Mouse (Mus musculus) intestine, embryonic 16.5 days (tissue): ENCODE data around the gene Fzd10. TPM values are rescaled to one million over a fixed set of nuclear protein-coding genes. Genes with fewer than 3 reads are reported as not detected.

Source experiments
- ATAC-seq: fragments of 200-750 bp; cut with Nextera tagmentation; 2 replicates; pipeline ENCODE4 v1.8.0; 2017; ENCODE audit warnings: moderate TSS enrichment, moderate library complexity
- H3K27ac ChIP-seq: fragments of 300-500 bp; sonication (generic); 2 replicates; pipeline ENCODE4 v1.5.1; 2014; ENCODE audit warnings: mild to moderate bottlenecking, low read length
- H3K27me3 ChIP-seq: fragments of 300-500 bp; sonication (generic); replicated peaks from 2 replicates; pipeline ENCODE4 v1.6.1; 2014; ENCODE audit warnings: low read length, control low read depth, mixed read lengths; ENCODE audit not compliant: control insufficient read depth, insufficient read depth
- H3K36me3 ChIP-seq: fragments of 300-500 bp; sonication (generic); 2 replicates; pipeline ENCODE4 v1.6.1; 2014; ENCODE audit warnings: low read length, control low read depth; ENCODE audit not compliant: control insufficient read depth, insufficient read depth
- H3K4me1 ChIP-seq: fragments of 300-500 bp; sonication (generic); 2 replicates; pipeline ENCODE4 v1.6.1; 2014; ENCODE audit warnings: low read length, control low read depth, mixed read lengths; ENCODE audit not compliant: control insufficient read depth, insufficient read depth
- H3K4me2 ChIP-seq: fragments of 300-500 bp; sonication (generic); 2 replicates; pipeline ENCODE4 v1.6.1; 2014; ENCODE audit warnings: low read depth, low read length, control low read depth
- H3K4me3 ChIP-seq: fragments of 300-500 bp; sonication (generic); 2 replicates; pipeline ENCODE4 v1.5.1; 2014; ENCODE audit warnings: mild to moderate bottlenecking, low read length
- H3K9ac ChIP-seq: fragments of 300-500 bp; sonication (generic); 2 replicates; pipeline ENCODE4 v1.6.1; 2014; ENCODE audit warnings: low read depth, low read length
- H3K9me3 ChIP-seq: fragments of 300-500 bp; sonication (generic); 2 replicates; pipeline ENCODE4 v1.6.1; 2016; ENCODE audit warnings: low read length, control low read depth; ENCODE audit not compliant: control insufficient read depth
- WGBS: fragments of 180-500 bp; shearing (Covaris S2); extraction: QIAGEN DNeasy Blood & Tissue Kit; methylation state at CpG from one replicate; pipeline ENCODE4 v1.1.7; 2014; 5-methylcytosine and 5-hydroxymethylcytosine counted together
- polyA plus RNA-seq: library from polyadenylated mRNA; unstranded; fragments of >200 nt; fragmentation: Nextera tagmentation; extraction: Ambion mirVana; gene quantifications from 2 replicates; pipeline ENCODE4 v1.2.1, GENCODE M21; 2015

Fzd10 gene
- polyA plus RNA-seq, result 0.47 and 0.53 TPM in 2 replicates

DNA sequence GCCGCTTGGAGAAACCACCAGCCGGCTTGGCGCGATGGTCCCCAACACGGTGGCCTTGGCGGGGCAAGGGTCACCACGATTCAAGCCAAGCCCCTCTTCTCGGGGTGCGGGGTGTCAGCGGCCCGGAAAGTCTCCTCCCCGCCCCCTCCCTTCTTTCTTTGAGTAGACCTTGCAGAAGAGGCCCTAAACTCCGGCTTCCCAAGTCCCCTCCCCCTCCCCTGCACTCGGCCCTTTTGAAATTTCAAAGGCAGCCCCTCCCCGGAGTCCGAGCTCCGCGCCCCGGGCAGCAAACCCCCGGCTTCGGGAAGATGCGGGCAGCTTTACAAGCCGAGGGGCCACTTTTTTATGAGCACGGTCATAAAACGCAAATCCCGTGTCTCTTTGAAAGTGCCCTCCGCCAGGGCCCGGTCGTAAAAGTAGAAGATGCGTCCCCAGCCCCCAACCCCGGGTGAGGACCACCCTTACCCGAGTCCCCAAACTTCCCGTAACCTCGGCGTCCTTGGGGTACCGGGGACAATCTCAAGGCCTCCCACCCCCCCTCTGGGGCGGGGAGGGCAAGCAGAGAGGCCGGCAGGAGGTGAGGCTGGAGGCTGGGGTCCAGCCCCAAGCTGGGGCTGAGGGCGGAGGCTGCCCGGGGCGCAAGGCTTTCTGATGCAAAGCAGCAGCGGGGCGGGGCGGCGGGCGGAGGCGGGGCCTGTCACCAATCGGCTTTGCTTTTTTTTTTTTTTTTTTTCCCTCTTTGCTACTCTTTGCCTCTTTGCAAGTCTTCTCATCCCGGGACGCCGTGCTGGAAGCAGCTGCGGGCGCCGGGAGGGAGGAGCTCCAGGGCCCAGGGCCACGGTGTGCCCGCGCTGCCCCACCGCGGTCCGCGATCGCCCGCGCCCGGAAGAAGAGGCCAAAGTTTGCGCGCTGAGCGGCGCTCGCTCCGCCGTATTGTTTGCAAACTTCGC, at the start of gene Fzd10:
TSS of gene Fzd10 (plus strand) at position 773 of the 950 bp plus-strand sequence.
- under 1% methylated on average over 73 of the region's 73 CpGs for WGBS
- Histone ChIP-seq H3K27ac (peak within 1 kb of the TSS; percentile 54; the same call in 1 of the 2 replicates), H3K4me3 (peak within 1 kb of the TSS; percentile 69), H3K36me3 (no peaks in the 10 kb centered on the region), H3K27me3 (peaks cover 52% of the 10 kb centered on the region), H3K4me1 (peaks cover 30% of the 10 kb centered on the region), H3K4me2 (peak within 1 kb of the TSS; percentile 97), H3K9me3 (no peaks in the 10 kb centered on the region), H3K9ac (peak within 1 kb of the TSS; percentile 68)
- ATAC-seq, result peak; percentile 81

DNA sequence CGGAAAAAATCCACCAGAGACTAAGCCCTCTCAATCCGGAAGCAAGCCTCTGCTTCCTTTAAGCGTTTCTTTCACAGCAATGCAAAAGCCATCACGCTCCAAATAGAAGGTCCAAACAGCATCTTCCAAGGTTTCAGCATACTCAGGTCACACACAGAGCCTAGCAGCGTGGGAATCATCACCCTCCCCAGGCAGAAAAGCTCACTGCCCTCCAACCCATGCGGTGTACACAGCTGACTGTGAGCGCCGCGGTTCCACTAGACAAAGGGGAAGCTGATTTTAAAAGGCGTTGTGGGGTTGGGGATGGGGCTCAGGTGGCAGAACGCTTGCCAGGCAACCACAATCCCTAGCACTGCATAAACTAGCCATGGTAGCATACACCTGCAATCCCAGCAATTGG, 49.2 kb upstream of the Fzd10 start:
- H3K4me1 ChIP-seq, result no peaks in the 10 kb centered on the region
- no peak overlapping the region for H3K4me3 ChIP-seq
- 11% methylated on average over 11 of the region's 11 CpGs for WGBS
- H3K27me3 ChIP-seq, result peaks cover 12% of the 10 kb centered on the region
- H3K27ac ChIP-seq, result no peak overlapping the region
- H3K4me2 ChIP-seq, result no peak overlapping the region
- ATAC-seq, result no peak
- H3K9ac ChIP-seq, result no peak overlapping the region
- H3K36me3 ChIP-seq, result no peaks in the 10 kb centered on the region
- no peaks in the 10 kb centered on the region for H3K9me3 ChIP-seq

DNA sequence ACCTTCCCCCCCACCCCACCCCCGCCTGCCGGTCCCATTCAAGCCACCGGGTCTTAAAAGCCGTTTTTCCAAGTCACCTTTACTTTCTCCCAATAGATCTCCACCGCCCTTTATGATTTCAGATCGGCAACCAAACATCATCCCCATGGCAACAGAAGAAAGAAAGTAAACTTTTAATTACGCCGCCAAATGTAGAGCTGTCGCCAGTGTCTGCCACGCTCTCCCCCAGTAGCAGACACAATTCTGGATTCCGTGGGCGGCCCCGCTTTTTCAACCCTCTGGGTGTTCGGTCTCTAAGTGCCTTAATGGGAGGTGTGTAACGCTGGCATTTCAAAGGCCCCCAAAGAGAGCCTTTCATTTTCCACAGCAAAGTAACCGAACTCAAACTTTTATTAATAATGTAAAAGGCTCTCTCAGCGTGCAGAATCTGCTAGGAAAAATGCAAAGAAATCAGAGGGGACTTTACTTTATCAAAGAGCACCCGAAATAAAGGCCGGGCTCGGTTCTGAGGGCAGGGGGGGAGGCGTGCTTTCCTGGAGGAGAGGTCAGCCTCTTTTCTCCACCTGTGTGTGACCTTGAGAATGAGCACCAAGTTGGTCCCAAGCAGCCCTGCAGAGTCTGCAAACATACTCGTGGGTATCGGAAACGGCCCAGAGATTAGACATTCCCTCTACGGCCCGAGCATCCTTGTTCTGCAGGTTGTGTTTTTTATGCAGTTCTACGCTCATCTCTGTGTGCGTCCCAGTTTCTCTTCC, 48.3 kb upstream of the Fzd10 start:
- H3K9ac ChIP-seq, result no peak overlapping the region
- peak overlapping the region; percentile 28 for H3K4me2 ChIP-seq
- WGBS, result 11% methylated on average over 28 of the region's 28 CpGs

DNA sequence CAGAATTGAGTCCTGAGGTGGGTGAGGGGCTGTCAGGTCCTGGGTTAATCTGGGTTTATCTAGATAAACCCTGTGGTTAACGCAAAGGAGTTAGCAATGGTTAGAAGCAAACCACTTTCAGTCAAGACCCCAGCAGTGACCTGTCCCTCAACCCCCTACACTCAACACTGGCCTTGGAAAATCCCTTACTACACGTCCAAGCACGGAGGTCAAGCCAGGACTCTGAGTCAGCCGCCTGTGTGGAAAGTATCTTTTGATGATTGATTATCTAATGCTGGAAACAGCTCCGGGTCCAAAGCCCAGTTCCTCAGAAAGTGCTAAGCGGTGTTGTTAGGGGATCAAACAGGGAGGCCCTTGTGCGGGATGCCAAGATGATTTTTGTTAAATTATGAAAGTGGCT, 42.5 kb upstream of the Fzd10 start:
- Histone ChIP-seq H3K9ac (no peak overlapping the region), H3K27me3 (peaks cover 3% of the 10 kb centered on the region; the same call in 1 of the 2 replicates), H3K9me3 (no peaks in the 10 kb centered on the region), H3K27ac (no peak overlapping the region), H3K4me1 (no peaks in the 10 kb centered on the region), H3K4me2 (no peak overlapping the region), H3K36me3 (no peaks in the 10 kb centered on the region), H3K4me3 (no peak overlapping the region)
- WGBS, result 17% methylated on average over 7 of the region's 7 CpGs
- no peak for ATAC-seq

More for the DNA sequence above, 48.3 kb upstream of the Fzd10 start:
- Histone ChIP-seq H3K27me3 (peaks cover 12% of the 10 kb centered on the region), H3K4me1 (no peaks in the 10 kb centered on the region), H3K4me3 (0 out of 2 replicates have a peak overlapping the region, but pooled peaks have one; percentile 11), H3K27ac (no peak overlapping the region), H3K9me3 (no peaks in the 10 kb centered on the region), H3K36me3 (no peaks in the 10 kb centered on the region)
- no peak for ATAC-seq

DNA sequence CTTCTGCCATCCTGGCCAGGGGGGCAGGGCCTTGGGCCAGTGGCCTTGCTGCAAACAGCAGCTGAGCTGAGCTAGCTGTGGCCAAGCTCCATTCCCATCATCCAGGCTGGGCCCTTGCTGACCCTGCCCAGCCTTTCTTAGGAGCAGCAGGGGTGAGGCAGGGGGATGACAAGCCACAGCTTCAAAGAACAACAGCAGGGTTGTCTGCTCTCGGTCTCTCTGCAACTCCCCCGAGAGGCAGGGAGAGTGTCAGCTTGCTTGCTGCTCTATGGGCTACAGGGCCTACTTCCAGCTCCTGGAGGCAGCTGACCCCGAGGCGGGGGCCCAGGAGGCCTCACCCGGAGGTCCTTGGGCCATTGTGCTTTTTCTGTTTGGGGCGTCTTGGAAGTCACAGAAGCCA, 33.3 kb upstream of the Fzd10 start:
- Histone ChIP-seq H3K27ac (no peak overlapping the region), H3K4me3 (no peak overlapping the region), H3K36me3 (no peaks in the 10 kb centered on the region), H3K27me3 (no peaks in the 10 kb centered on the region), H3K4me2 (no peak overlapping the region), H3K9ac (no peak overlapping the region), H3K4me1 (no peaks in the 10 kb centered on the region), H3K9me3 (no peaks in the 10 kb centered on the region)
- ATAC-seq, result no peak
- WGBS, result 46% methylated on average over 6 of the region's 6 CpGs

DNA sequence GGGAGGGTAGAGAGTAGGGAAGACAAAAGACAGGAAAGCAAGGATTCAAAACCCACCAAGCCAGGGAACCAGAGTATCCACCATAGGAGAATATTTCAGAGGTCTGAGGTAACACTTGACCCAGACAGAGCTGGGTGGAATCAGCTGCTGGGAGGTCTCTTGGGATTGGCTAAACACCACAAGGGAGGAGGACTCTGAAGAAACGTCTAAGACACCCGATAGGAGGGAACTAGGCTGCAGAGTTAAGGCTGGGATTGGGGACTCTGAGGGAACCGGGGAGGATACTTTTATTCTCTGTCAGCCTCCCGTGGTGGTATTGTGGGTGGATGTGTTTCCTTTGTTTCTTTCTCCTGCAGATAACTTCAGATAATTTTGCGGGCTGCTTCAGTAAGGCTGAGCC, 31.7 kb upstream of the Fzd10 start:
- Histone ChIP-seq H3K27ac (no peak overlapping the region), H3K9ac (no peak overlapping the region), H3K9me3 (no peaks in the 10 kb centered on the region), H3K4me1 (no peaks in the 10 kb centered on the region), H3K36me3 (no peaks in the 10 kb centered on the region), H3K27me3 (no peaks in the 10 kb centered on the region), H3K4me2 (no peak overlapping the region), H3K4me3 (no peak overlapping the region)
- 36% methylated on average over 5 of the region's 5 CpGs for WGBS
- ATAC-seq, result no peak

DNA sequence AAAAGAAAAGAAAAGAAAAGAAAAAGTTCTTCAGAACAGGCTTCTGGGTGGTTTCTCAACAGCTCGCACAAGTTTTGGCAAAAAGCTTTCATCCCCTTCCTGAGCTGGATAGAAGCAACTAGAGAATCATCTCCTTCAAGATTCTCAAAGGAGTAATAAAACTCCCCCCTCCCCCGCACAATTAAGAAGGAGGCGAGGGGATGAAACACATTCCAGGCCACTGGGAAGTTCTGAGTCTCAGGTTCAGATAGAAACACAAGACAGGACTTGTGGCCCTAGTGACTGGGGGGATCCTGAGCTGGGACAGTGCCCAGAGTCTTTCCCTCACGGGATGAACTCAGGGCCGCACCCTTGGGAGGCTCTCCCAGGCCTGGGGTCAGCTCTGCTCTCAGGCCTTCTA, 30.6 kb upstream of the Fzd10 start:
- H3K27me3 ChIP-seq, result no peaks in the 10 kb centered on the region
- H3K4me1 ChIP-seq, result no peaks in the 10 kb centered on the region
- ATAC-seq, result no peak
- H3K9me3 ChIP-seq, result no peaks in the 10 kb centered on the region
- WGBS, result 34% methylated on average over 5 of the region's 5 CpGs
- H3K4me3 ChIP-seq, result no peak overlapping the region
- no peaks in the 10 kb centered on the region for H3K36me3 ChIP-seq
- no peak overlapping the region for H3K4me2 ChIP-seq
- H3K27ac ChIP-seq, result no peak overlapping the region
- H3K9ac ChIP-seq, result no peak overlapping the region

DNA sequence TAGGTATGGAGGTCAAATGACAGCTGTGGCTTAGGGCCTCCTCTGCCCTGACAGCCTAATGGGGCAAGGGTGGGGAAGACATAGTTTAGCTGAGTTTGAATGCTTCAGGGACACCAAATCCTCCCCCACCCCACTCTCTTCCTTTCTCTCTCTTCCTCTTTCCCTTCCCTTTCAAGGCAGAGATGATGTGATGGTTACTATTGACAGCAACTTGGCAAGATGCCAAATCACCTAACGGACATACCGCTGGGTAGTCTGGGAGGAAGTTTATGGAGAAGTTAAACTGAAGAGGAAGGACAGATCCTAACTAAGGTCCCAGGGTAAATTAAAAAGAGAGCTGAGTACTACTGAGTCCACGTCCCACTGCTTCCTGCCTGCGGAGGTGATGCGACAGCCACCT, 29.8 kb upstream of the Fzd10 start:
- no peaks in the 10 kb centered on the region for H3K36me3 ChIP-seq
- H3K27me3 ChIP-seq, result no peaks in the 10 kb centered on the region
- no peak overlapping the region for H3K27ac ChIP-seq
- H3K9me3 ChIP-seq, result no peaks in the 10 kb centered on the region
- no peak overlapping the region for H3K4me3 ChIP-seq
- no peak for ATAC-seq
- no peaks in the 10 kb centered on the region for H3K4me1 ChIP-seq
- no peak overlapping the region for H3K4me2 ChIP-seq
- no peak overlapping the region for H3K9ac ChIP-seq
- WGBS, result 61% methylated on average over 5 of the region's 5 CpGs

DNA sequence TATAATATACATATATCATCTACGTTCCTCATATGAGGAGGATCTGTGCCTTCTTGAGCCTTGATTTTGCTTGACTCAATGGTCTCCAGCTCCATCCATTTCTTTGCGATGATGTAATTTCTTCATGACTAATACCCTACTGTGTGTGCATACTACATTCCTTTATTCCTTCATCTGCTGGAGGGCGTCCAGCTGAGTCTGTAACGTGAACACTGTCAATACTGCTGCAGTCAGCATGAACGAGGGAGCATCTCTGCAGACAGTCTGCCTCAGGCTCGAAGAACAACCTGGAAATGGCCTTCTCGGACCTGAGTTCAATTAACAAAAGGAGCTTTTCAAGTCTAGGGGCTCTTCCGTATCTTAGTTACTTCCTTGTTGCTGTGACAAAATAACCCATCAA, 28.9 kb upstream of the Fzd10 start:
- Histone ChIP-seq H3K9me3 (no peaks in the 10 kb centered on the region), H3K27ac (no peak overlapping the region), H3K4me3 (no peak overlapping the region), H3K4me2 (no peak overlapping the region), H3K27me3 (no peaks in the 10 kb centered on the region), H3K4me1 (no peaks in the 10 kb centered on the region), H3K36me3 (no peaks in the 10 kb centered on the region), H3K9ac (no peak overlapping the region)
- ATAC-seq, result no peak
- 63% methylated on average over 8 of the region's 8 CpGs for WGBS
